Mouse (Mus musculus) testis, adult 2 months (tissue): ENCODE results near the gene Xk.

ENCODE experiments used
- CTCF ChIP-seq: fragments of 200-500 bp; IDR thresholded peaks from 2 replicates; pipeline ENCODE4 v1.5.1; 2012; ENCODE audit warnings: low read depth, mild to moderate bottlenecking, inconsistent platforms, low read length, moderate library complexity; ENCODE audit not compliant: control insufficient read depth, insufficient read depth, insufficient replicate concordance
- POLR2A ChIP-seq: fragments of 200-500 bp; IDR thresholded peaks from 2 replicates; pipeline ENCODE4 v1.6.1; 2012; ENCODE audit warnings: low read depth, mild to moderate bottlenecking, inconsistent platforms, low read length, moderate library complexity; ENCODE audit not compliant: control insufficient read depth

DNA sequence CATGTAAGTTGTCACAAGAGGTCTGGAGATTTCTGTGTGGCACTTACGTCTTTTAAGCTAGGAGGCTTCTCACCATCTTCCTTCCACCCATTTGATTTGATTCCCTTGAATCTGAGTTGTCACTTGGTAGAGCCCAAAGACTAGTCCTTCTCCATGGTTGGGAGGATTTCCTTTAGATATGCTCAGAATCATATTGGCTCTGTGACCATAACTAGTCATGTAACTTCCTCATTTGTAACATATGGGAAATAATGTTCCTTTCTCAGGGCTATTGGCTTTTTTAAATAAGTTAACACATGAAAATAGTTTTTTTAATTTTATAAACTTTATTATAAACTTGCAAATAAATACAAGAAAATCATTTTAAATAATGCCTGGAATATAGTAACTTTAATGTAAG, 13.3 kb upstream of the Xk start:
- TF ChIP-seq CTCF (no peak), POLR2A (no peak)
